Mouse (Mus musculus): ENCODE results near the gene Cpt1a.

Gene Cpt1a

DNA sequence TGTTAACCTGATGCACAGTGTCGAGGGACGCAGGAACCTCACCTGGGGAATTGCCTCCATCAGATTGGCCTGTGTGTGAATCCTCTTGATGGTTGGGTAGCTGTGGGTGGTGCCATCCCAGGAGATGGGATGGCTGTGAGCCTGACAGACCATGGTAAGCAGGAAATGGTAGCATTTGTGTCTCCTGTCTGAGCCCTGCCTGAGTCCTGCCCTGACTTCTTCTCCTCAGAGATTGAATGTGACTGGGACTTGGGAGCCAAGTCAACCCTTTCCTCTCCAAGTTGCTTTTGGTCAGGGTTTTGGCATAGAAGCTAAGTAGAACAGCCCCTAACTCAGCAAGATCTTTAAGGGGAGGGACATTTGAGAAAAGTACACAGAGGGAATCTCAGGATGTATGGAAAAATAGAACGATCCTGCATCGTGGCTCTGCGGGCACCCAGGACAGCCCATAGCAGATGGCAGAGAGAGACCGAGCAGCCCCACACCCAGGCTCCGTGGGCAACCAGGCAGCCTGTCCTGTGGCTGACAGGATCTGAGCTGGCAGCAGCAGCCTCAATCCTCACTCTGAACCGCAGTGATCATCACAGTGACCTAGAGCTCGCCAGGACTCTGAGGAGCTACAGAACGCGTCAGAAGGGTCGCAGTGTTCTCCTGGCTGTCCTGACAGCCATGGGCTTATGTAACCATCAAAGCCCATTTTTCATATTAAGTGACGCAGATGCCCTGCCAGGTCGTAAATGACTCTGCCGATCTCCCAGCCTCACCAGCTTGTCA, 106.1 kb downstream of the Cpt1a start:
- DNase-seq (ENCODE audit: low read depth, low spot score) = peak; percentile 60

DNA sequence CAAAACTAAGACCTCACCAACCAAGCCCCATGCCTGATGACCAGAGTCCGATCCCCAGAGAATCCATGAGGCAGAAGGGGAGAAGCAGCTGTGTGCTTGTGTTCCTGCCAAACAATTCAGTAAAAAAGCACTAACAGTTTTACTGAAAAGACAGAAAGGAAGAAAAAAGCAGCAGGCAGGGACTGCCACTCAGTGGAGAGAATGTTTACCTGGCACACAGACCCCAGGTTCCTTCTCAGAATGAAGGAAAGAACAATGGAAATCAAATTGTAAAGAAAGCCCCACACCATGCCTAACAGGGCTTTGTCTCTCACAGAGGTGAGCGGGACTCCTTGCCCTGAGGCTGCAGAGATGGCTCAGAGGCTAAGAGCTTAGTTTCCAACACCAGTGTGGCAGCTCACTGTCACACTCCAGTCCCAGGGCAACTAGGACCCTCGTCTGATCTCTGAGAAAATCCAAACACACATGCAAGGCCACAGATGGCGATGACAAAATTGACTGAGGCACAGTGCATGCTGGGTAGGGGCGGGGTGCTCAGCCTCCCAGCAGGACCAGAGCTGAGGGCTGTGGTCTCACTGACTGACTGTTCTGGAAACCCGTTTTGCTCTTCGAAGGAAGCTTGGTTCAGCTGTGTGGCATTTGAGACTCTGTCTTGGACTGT, 107.2 kb downstream of the Cpt1a start:
- no peak for DNase-seq (ENCODE audit: low read depth, low spot score)

DNA sequence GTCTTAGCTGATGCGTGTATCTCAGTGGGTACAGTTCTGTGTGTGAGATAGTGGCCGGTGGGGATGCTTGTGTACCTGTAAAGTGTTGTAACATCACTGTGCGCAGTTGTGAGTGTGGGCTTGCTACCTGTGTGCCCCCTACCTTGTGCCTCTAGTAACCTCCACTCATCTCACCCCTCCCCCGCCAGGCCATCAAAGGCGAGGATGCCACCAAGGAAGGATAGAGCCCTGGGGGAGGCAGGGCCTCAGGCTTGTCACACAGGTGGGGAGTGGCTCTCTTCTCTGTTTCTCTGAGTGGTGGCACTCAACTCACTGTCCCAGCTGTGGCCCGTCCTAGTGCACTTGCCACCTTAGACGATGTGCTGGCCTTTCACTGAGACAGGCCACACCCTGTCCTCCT, 108.9 kb downstream of the Cpt1a start:
- DNase-seq (ENCODE audit: low read depth, low spot score) = no peak

DNA sequence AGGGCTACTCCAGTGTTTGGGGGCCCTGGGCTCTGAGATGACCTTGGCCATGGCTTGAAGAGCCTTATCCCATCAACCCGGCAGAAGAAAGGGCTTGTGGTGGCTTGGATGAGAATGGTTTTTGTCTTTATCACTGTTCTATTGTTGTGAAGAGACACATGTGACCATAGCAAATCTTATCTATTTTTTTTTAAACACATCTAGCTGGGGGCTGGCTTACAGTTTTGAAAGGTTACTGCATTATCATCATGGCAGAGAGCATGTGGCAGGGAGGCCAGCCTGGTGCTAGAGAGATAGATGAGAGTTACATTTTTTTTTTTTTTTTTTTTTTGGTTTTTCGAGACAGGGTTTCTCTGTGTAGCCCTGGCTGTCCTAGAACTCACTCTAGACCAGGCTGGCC, 109.8 kb downstream of the Cpt1a start:
- DNase-seq (ENCODE audit: low read depth, low spot score) = no peak

DNA sequence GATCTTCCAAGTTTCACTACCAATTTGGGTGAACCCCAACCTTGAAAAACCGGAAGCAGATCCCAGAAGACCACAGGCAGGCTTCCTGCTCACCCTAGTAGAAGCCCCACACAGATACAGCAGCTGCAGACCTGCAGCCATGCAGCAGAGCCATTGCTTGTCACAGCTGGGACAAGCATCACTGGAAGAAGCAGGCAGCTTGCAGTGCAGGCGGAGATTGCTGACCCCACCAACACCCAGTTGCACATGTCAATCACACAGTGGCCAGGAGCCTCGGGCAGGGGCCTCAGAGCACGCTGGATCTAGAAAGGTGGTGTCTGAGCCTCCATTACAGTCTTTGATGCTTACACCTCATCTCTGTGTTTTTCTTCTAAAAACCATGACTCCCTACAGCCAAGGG, 112.0 kb downstream of the Cpt1a start:
- DNase-seq (ENCODE audit: low read depth, low spot score) = no peak

DNA sequence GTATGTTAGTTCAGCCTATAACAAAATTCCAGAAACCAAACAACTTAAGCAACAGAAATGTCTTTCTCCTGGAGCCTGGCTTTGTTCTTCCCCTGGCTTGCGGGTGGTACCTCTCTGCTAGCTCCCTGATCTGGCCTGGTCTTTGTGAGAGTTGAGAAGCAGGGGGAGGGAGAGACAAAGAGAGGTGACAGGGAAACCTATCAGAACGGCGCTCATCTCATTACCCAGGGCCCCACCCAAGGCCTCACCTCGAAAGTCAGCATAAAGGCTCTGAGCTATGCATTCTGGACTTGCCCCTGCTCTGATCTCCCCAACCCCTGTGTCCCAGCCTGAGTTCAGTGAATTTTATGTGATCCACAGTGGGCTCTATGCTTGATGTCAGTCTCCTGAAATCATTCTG, 112.5 kb downstream of the Cpt1a start:
- DNase-seq (ENCODE audit: low read depth, low spot score) = no peak
